Mouse (Mus musculus): ENCODE measurements around the gene Abcg2.
A peak's percentile ranks its signal among the peaks of the same experiment; 100 is the strongest.

Gene Abcg2

GRCm38 (mm10) chr6:58638566-58638965 lies 54.2 kb downstream of the Abcg2 start:
- DNase-seq, result no peak

- no peak for DNase-seq
These were observed 55.1 kb downstream of the Abcg2 start for GRCm38 (mm10) chr6:58639391-58639790.

- peak; percentile 51 to 63 for DNase-seq
These were observed 56.2 kb downstream of the Abcg2 start for GRCm38 (mm10) chr6:58640333-58641018.

- DNase-seq, result no peak
These were observed 56.9 kb downstream of the Abcg2 start for GRCm38 (mm10) chr6:58641056-58641799.

- DNase-seq, result no peak
These were observed 57.9 kb downstream of the Abcg2 start for GRCm38 (mm10) chr6:58642191-58642590.

GRCm38 (mm10) chr6:58644586-58644985 lies 60.3 kb downstream of the Abcg2 start:
- DNase-seq, result no peak

GRCm38 (mm10) chr6:58648100-58648749 lies 63.9 kb downstream of the Abcg2 start:
- DNase-seq, result no peak

GRCm38 (mm10) chr6:58650136-58650535 lies 65.8 kb downstream of the Abcg2 start:
- no peak for DNase-seq

- DNase-seq, result no peak
These were observed 66.7 kb downstream of the Abcg2 start for GRCm38 (mm10) chr6:58651038-58651437.

- no peak for DNase-seq
These were observed 76.7 kb downstream of the Abcg2 start for GRCm38 (mm10) chr6:58660951-58661575.

GRCm38 (mm10) chr6:58677802-58678201 lies 93.5 kb downstream of the Abcg2 start:
- DNase-seq, result no peak

GRCm38 (mm10) chr6:58678530-58678929 lies 94.2 kb downstream of the Abcg2 start:
- no peak for DNase-seq

- no peak for DNase-seq
These were observed 107.3 kb downstream of the Abcg2 start for GRCm38 (mm10) chr6:58691584-58691983.

- DNase-seq, result no peak
These were observed 109.9 kb downstream of the Abcg2 start for GRCm38 (mm10) chr6:58694257-58694656.

GRCm38 (mm10) chr6:58694765-58695164 lies 110.4 kb downstream of the Abcg2 start:
- DNase-seq, result no peak

GRCm38 (mm10) chr6:58710369-58710768 lies 126.0 kb downstream of the Abcg2 start:
- no peak for DNase-seq

- DNase-seq, result no peak
These were observed 127.6 kb downstream of the Abcg2 start for GRCm38 (mm10) chr6:58711909-58712308.

- no peak for DNase-seq
These were observed 149.5 kb downstream of the Abcg2 start for GRCm38 (mm10) chr6:58733851-58734250.

GRCm38 (mm10) chr6:58735090-58735489 lies 150.8 kb downstream of the Abcg2 start:
- no peak for DNase-seq
